Mouse (Mus musculus): ENCODE data around the gene Isg20l2. TPM values are rescaled to one million over a fixed set of nuclear protein-coding genes. Genes with fewer than 3 reads are reported as not detected.

The Isg20l2 gene
- 60.8 TPM for total RNA-seq (2023)

GRCm38 (mm10) chr3:87930078-87930795, at the start of gene Isg20l2, which contains the start of gene Rrnad1:
Gene Isg20l2 (plus strand): TSS chr3:87930314.
Gene Rrnad1 (minus strand): TSS chr3:87930717.

GRCm38 (mm10) chr3:87885281-87886003, 44.7 kb upstream of the Isg20l2 start, which contains the start of gene Prcc:
Gene Prcc (minus strand): TSS chr3:87885608.

GRCm38 (mm10) chr3:87905880-87906485, 24.1 kb upstream of the Isg20l2 start, which contains the start of gene Hdgf:
Gene Hdgf (plus strand): TSS chr3:87906321.

GRCm38 (mm10) chr3:87919336-87920108, 10.6 kb upstream of the Isg20l2 start, which contains the start of gene Mrpl24:
Gene Mrpl24 (plus strand): TSS chr3:87919506.

GRCm38 (mm10) chr3:87948378-87949265, 18.5 kb downstream of the Isg20l2 start, which contains the start of gene Crabp2:
Gene Crabp2 (plus strand): TSS chr3:87948666.

GRCm38 (mm10) chr3:87970939-87971488, 40.9 kb downstream of the Isg20l2 start, which contains the start of gene Nes:
Gene Nes (plus strand): TSS chr3:87971078.

Other genes with a start within 250 kb of the Isg20l2 start
- 0.12 TPM for gene Lrrc71, start 181.7 kb upstream of the Isg20l2 start, total RNA-seq (2023)
- not detected for gene Ntrk1, start 135.2 kb upstream of the Isg20l2 start, total RNA-seq (2023)
- not detected for gene Insrr, start 133.4 kb upstream of the Isg20l2 start, total RNA-seq (2023)
- gene Pear1, start 106.0 kb upstream of the Isg20l2 start, total RNA-seq (2023): 16.7 TPM
- 262 TPM for gene Sh2d2a, start 83.6 kb upstream of the Isg20l2 start, total RNA-seq (2023)
- 58.1 TPM for gene Prcc, start 44.7 kb upstream of the Isg20l2 start, total RNA-seq (2023)
- 79.8 TPM for gene Hdgf, start 24.0 kb upstream of the Isg20l2 start, total RNA-seq (2023)
- 150 TPM for gene Mrpl24, start 10.8 kb upstream of the Isg20l2 start, total RNA-seq (2023)
- 26.4 TPM for gene Rrnad1, start 403 bp downstream of the Isg20l2 start, total RNA-seq (2023)
- gene Crabp2, start 18.4 kb downstream of the Isg20l2 start, total RNA-seq (2023): 2.1 TPM
- gene Nes, start 40.8 kb downstream of the Isg20l2 start, total RNA-seq (2023): not detected
- not detected for gene Bcan, start 69.9 kb downstream of the Isg20l2 start, total RNA-seq (2023)
- gene Hapln2, start 97.3 kb downstream of the Isg20l2 start, total RNA-seq (2023): not detected
- 26.0 TPM for gene Gpatch4, start 112.8 kb downstream of the Isg20l2 start, total RNA-seq (2023)
- gene Naxe, start 128.2 kb downstream of the Isg20l2 start, total RNA-seq (2023): 20.0 TPM
- not detected for gene Ttc24, start 148.0 kb downstream of the Isg20l2 start, total RNA-seq (2023)
- gene Iqgap3, start 151.7 kb downstream of the Isg20l2 start, total RNA-seq (2023): 0.12 TPM
- 328 TPM for gene Mef2d, start 212.1 kb downstream of the Isg20l2 start, total RNA-seq (2023)

All from CD8-positive naive resting alpha-beta T cell, adult 57 days (primary cell).